Mouse (Mus musculus) neural tube, embryonic 13.5 days (tissue): ENCODE measurements around the gene Tnrc18. TPM values are rescaled to one million over a fixed set of nuclear protein-coding genes. Genes with fewer than 3 reads are reported as not detected.
A peak's percentile ranks its signal among the peaks of the same experiment; 100 is the strongest.

Source experiments
- ATAC-seq: fragments of 200-750 bp; cut with Nextera tagmentation; 2 replicates; pipeline ENCODE4 v1.8.0; 2017; ENCODE audit warnings: low read depth, mild to moderate bottlenecking, moderate TSS enrichment, moderate library complexity
- H3K27ac ChIP-seq: fragments of 300-500 bp; sonication (generic); replicated peaks from 2 replicates; pipeline ENCODE4 v1.5.1; 2015; ENCODE audit warnings: moderate library complexity, mild to moderate bottlenecking, inconsistent platforms
- H3K27me3 ChIP-seq: fragments of 300-500 bp; sonication (generic); 2 replicates; pipeline ENCODE4 v1.6.1; 2015; ENCODE audit warnings: mild to moderate bottlenecking, inconsistent platforms
- H3K36me3 ChIP-seq: fragments of 300-500 bp; sonication (generic); 2 replicates; pipeline ENCODE4 v1.6.1; 2015; ENCODE audit warnings: mild to moderate bottlenecking, inconsistent platforms
- H3K4me1 ChIP-seq: fragments of 300-500 bp; sonication (generic); replicated peaks from 2 replicates; pipeline ENCODE4 v1.6.1; 2015; ENCODE audit warnings: inconsistent platforms
- H3K4me2 ChIP-seq: fragments of 300-500 bp; sonication (generic); 2 replicates; pipeline ENCODE4 v1.6.1; 2015; ENCODE audit warnings: inconsistent platforms, mild to moderate bottlenecking, moderate library complexity
- H3K4me3 ChIP-seq: fragments of 300-500 bp; sonication (generic); 2 replicates; pipeline ENCODE4 v1.5.1; 2015; ENCODE audit warnings: mild to moderate bottlenecking, inconsistent platforms
- H3K9ac ChIP-seq: fragments of 300-500 bp; sonication (generic); 2 replicates; pipeline ENCODE4 v1.6.1; 2015; ENCODE audit warnings: moderate library complexity, mild to moderate bottlenecking, inconsistent platforms
- H3K9me3 ChIP-seq: fragments of 300-500 bp; sonication (generic); 2 replicates; pipeline ENCODE4 v1.6.1; 2016; ENCODE audit warnings: inconsistent platforms
- WGBS: fragments of 180-500 bp; shearing (Covaris S2); methylation state at CpG from one replicate; pipeline ENCODE4 v1.1.7; 2015; 5-methylcytosine and 5-hydroxymethylcytosine counted together
- polyA plus RNA-seq: library from polyadenylated mRNA; unstranded; fragments of >200 nt; fragmentation: Nextera tagmentation; extraction: Ambion mirVana; gene quantifications from 2 replicates; pipeline ENCODE4 v1.2.1, GENCODE M21; 2015

Gene Tnrc18
- polyA plus RNA-seq, 1 experiment from 2014 or later, result 30.3 TPM

DNA sequence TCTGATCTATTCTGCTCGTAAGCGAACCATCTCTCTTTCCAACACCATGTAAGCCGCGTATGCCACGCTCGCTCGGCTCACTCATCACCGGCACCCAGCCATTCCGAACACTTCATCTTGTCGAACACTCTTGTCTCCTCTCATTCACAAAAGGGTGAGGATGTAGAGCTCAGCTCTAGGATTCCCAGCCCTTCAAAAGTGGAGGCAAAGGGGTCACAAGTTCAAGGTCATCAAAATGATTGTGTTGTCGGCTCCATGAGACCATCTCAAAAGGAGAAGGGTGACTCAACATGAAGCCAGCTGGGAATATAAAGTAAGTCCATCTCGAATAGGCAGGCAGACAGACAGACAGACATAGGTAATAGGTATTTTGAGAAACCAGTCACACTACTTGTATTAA lies 19.3 kb downstream of the Tnrc18 start:
- Histone ChIP-seq H3K27ac (no peak overlapping the region), H3K4me1 (peaks cover 96% of the 10 kb centered on the region), H3K4me3 (no peak overlapping the region), H3K9ac (no peak overlapping the region), H3K36me3 (0 out of 2 replicates have a peak, but pooled peaks cover 5% of the 10 kb centered on the region), H3K4me2 (no peak overlapping the region), H3K9me3 (no peaks in the 10 kb centered on the region), H3K27me3 (no peaks in the 10 kb centered on the region)
- no peak for ATAC-seq
- WGBS, result 76% methylated on average over 12 of the region's 12 CpGs

DNA sequence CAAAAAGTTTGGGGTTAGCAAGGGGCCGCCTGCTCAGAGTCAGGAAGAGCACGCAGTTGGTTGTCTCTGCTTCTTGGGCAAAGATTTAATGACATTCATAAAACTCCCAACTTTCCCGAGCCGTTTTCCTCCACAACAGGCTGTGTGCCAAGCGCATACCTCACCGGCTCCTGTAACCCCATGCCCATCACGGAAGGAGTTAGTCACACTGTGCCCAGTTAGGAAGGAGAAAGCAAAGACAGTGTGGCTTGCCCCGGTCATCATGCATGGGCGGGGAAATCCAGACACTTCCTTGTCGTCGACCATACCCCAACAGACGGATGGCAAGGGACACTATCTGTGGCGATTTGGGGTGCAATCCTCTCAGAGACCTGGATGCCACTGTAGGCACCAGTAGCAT lies 19.8 kb downstream of the Tnrc18 start:
- no peak overlapping the region for H3K4me2 ChIP-seq
- 77% methylated on average over 13 of the region's 13 CpGs for WGBS
- ATAC-seq, result no peak
- H3K9me3 ChIP-seq, result no peaks in the 10 kb centered on the region
- no peak overlapping the region for H3K27ac ChIP-seq
- H3K36me3 ChIP-seq, result peaks cover 10% of the 10 kb centered on the region
- no peaks in the 10 kb centered on the region for H3K27me3 ChIP-seq
- H3K4me3 ChIP-seq, result no peak overlapping the region
- H3K4me1 ChIP-seq, result peaks cover 96% of the 10 kb centered on the region
- no peak overlapping the region for H3K9ac ChIP-seq

DNA sequence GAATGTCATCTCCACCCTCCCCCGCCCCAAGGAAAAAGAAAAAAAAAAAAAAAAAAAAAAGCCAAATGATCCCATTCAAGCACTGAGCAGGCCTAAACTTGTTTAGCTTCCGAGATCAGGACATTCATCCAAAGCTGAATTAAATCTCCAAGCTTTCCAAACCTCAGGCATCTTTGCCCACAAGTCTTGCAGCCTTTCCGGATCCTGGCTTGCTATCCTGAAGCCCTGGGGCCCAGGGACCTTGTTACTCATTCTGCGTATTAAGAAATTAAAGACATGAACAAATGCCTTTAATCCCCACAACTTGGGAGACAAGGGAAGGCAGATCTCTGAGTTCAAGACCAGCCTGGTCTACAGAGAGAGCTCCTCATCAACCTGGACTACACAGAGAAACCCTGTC lies 20.5 kb downstream of the Tnrc18 start:
- Histone ChIP-seq H3K27ac (no peak overlapping the region), H3K4me3 (no peak overlapping the region), H3K4me1 (peaks cover 91% of the 10 kb centered on the region), H3K9ac (no peak overlapping the region), H3K4me2 (no peak overlapping the region), H3K9me3 (no peaks in the 10 kb centered on the region), H3K36me3 (peaks cover 16% of the 10 kb centered on the region), H3K27me3 (no peaks in the 10 kb centered on the region)
- ATAC-seq, result no peak
- 89% methylated on average over 4 of the region's 4 CpGs for WGBS

DNA sequence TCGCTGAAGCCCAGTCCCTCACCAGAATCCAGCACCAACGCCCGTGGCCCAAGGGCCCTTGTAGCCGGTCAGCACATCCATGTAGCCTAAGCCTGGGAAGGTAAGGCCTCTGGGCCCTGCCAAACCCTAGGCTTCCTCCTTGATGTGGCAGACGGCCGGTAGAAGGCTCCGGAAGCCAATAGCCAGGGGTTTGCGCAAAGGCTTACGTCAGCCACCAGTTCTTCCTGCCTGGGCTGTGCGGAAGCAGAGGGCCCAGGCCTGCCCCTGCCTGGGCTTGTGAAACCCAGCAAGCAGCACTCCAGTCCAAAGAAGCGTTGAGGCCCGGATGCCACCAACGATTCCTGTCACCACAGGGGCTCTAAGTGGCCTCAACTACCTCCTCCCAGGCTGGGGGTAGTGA lies 22.9 kb downstream of the Tnrc18 start:
- Histone ChIP-seq H3K9me3 (no peaks in the 10 kb centered on the region), H3K4me3 (no peak overlapping the region), H3K36me3 (peaks cover 22% of the 10 kb centered on the region), H3K27me3 (no peaks in the 10 kb centered on the region), H3K4me1 (peaks cover 80% of the 10 kb centered on the region), H3K27ac (0 out of 2 replicates have a peak overlapping the region, but pooled peaks have one; percentile 23), H3K4me2 (no peak overlapping the region), H3K9ac (peak overlapping the region; percentile 31; the same call in 1 of the 2 replicates)
- WGBS, result 80% methylated on average over 13 of the region's 13 CpGs
- ATAC-seq, result no peak

DNA sequence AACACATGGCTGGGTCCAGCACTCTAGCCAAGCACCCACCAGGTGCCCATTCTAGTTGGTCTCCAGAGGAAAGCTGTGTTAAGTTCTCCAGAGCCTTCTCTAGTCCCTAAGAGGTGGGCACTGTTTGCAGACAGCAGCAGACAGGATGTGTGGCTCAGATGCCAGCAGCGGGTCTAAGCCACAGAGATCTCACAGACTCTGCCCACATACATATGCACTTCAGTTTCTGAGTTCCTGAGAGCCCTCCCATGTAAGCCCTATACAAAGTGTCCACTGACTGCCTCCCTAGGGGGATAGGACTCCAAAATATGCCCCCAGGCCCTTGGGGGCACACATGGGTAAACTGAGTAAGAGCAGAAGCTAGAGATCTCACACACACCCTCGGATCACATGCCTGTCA lies 23.3 kb downstream of the Tnrc18 start:
- no peak overlapping the region for H3K4me3 ChIP-seq
- H3K4me2 ChIP-seq, result no peak overlapping the region
- H3K9ac ChIP-seq, result peak overlapping the region; percentile 31; the same call in 1 of the 2 replicates
- no peaks in the 10 kb centered on the region for H3K9me3 ChIP-seq
- H3K4me1 ChIP-seq, result peaks cover 76% of the 10 kb centered on the region
- 91% methylated on average over 2 of the region's 2 CpGs for WGBS
- peaks cover 26% of the 10 kb centered on the region for H3K36me3 ChIP-seq
- H3K27ac ChIP-seq, result 0 out of 2 replicates have a peak overlapping the region, but pooled peaks have one; percentile 23
- H3K27me3 ChIP-seq, result no peaks in the 10 kb centered on the region
- ATAC-seq, result no peak

DNA sequence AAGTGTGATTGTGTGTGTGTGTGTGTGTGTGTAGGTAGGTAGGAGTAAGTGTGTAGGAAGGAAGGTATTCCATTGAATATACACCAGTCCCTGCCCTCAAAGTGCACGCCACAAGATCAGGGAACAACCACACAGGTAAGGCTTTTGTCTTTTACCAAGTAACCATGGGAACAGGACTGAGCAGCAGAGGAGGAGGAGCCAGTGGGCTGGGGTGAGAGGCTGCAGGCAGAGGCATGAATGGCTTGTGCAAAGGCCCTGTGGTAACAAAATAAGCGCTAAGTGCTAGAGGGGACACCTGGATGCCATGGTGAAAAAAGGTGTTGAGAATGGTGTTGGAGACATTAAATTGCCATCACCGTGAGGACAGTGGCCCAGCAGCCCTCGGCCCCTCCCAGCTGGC lies 24.9 kb downstream of the Tnrc18 start:
- peaks cover 60% of the 10 kb centered on the region for H3K4me1 ChIP-seq
- H3K27ac ChIP-seq, result no peak overlapping the region
- 94% methylated on average over 4 of the region's 4 CpGs for WGBS
- no peak overlapping the region for H3K4me2 ChIP-seq
- no peaks in the 10 kb centered on the region for H3K9me3 ChIP-seq
- H3K9ac ChIP-seq, result no peak overlapping the region
- no peak overlapping the region for H3K4me3 ChIP-seq
- ATAC-seq, result no peak
- H3K27me3 ChIP-seq, result no peaks in the 10 kb centered on the region
- peaks cover 42% of the 10 kb centered on the region for H3K36me3 ChIP-seq

DNA sequence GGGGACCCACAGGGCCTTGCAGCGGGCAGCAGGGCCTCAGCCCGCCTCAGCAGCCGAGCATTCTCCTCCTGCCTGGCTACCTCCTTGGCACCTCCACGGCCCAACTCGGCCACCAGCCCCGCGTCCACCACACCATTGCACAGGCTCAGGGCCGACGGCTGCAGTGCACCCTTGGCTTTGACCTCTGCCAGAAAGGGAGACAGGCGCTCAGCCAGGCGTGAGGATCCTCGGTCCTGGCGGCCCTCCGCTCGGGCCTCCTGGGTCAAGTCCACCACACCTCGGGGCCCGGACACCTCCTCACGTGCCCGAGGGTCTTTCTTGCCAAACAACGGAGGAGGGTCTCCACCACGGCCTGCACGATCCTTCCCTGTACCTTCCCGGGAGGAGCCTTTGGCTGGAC lies 29.2 kb downstream of the Tnrc18 start:
- Histone ChIP-seq H3K36me3 (peaks cover 70% of the 10 kb centered on the region), H3K27ac (no peak overlapping the region), H3K4me1 (peaks cover 52% of the 10 kb centered on the region), H3K9ac (no peak overlapping the region), H3K4me3 (no peak overlapping the region), H3K27me3 (no peaks in the 10 kb centered on the region), H3K9me3 (no peaks in the 10 kb centered on the region), H3K4me2 (no peak overlapping the region)
- 94% methylated on average over 23 of the region's 23 CpGs for WGBS
- ATAC-seq, result no peak

DNA sequence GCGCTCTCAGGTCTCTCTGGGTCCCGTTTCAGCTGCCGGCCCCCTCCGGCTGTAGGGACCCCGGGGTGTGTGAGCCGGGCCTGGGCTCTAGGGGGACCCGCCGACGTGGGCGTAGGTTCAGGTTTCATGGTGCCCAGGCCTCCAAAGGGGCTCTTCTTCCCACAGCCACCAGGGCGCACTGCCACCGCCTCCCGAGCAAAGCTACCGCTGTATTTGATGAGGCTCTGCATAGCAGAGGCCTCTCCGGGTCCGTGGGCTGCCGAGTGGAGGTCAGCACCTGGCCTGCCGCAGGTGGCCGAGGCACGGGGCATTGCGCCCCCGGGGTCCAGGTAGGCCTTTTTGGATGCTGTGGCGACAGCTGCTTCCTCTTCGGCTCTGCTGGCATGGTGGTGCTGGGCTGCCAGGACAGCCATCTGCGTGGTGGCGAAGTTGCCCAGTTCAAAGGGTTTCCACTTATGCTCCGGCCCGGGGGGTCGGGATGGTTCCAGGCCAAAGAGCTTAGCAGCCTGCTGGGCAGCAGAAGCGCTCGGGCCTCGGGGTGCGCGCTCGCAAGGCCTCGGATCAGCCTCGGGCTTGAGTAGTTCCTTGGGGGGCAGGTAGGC lies 30.1 kb downstream of the Tnrc18 start:
- H3K27me3 ChIP-seq, result no peaks in the 10 kb centered on the region
- peaks cover 72% of the 10 kb centered on the region for H3K36me3 ChIP-seq
- H3K4me3 ChIP-seq, result no peak overlapping the region
- peaks cover 55% of the 10 kb centered on the region for H3K4me1 ChIP-seq
- 87% methylated on average over 37 of the region's 37 CpGs for WGBS
- H3K27ac ChIP-seq, result no peak overlapping the region
- no peak for ATAC-seq
- H3K9me3 ChIP-seq, result no peaks in the 10 kb centered on the region
- H3K4me2 ChIP-seq, result no peak overlapping the region
- H3K9ac ChIP-seq, result no peak overlapping the region

DNA sequence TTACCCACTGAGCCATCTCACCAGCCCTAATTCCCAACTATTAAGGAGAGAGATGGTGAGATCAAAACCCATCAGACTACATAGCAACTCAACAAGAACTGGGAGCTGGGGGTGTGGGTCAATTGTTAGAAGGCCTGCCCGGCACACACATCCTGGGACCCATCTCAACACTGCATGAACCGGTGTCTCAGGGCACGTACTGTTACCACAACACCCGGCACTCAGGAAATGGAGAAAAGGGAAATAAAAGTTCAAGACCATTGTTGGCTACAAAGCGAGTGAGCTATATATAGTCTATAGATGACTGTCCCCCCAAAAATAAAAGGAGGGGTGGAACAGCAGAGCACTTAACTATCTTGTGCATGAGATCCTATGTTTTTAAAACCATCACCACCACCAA lies 30.8 kb downstream of the Tnrc18 start:
- no peak overlapping the region for H3K27ac ChIP-seq
- no peak overlapping the region for H3K9ac ChIP-seq
- peaks cover 72% of the 10 kb centered on the region for H3K36me3 ChIP-seq
- H3K4me2 ChIP-seq, result no peak overlapping the region
- WGBS, result 92% methylated on average over 5 of the region's 5 CpGs
- no peak for ATAC-seq
- no peak overlapping the region for H3K4me3 ChIP-seq
- no peaks in the 10 kb centered on the region for H3K27me3 ChIP-seq
- no peaks in the 10 kb centered on the region for H3K9me3 ChIP-seq
- peaks cover 52% of the 10 kb centered on the region for H3K4me1 ChIP-seq

DNA sequence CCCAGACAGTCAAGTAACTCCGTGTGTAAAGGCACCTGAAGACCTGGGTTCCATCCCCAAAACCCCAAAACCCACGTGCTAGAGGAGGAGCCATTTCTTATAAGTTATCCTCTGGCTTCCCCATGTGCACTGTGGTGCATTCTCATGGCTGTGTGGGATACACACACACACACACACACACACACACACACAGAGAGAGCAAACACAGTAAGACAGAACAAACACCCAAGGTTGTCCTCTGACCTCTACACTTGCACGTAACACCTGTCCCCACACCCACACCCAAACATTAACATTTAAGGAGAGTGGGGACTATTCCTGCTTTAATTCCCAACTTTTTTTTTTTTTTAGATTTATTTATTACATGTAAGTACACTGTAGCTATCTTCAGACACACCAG lies 31.2 kb downstream of the Tnrc18 start:
- ATAC-seq, result no peak
- 95% methylated on average over 3 of the region's 3 CpGs for WGBS
- H3K4me3 ChIP-seq, result no peak overlapping the region
- no peaks in the 10 kb centered on the region for H3K27me3 ChIP-seq
- H3K27ac ChIP-seq, result no peak overlapping the region
- H3K9ac ChIP-seq, result no peak overlapping the region
- peaks cover 76% of the 10 kb centered on the region for H3K36me3 ChIP-seq
- H3K4me1 ChIP-seq, result peaks cover 55% of the 10 kb centered on the region
- no peak overlapping the region for H3K4me2 ChIP-seq
- no peaks in the 10 kb centered on the region for H3K9me3 ChIP-seq

DNA sequence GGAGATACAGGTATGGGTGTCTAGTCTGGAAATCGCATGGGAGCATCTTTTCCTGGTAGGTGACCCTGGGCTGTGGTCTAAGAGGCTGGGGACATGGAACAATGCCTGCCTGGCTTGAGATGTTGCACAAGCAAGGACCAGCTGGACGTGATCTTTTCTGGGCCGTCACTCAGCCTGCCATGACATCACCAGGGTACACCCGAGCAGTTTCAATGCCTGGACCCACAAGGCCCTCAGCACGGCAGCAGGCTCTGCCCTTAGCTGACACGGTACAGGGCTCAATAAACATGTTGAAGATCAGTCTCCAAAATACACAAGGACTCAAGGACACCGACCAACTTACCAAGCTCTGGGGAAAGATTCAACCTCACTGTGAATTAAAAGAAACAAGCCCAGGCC lies 34.3 kb downstream of the Tnrc18 start:
- H3K9me3 ChIP-seq, result no peaks in the 10 kb centered on the region
- no peak overlapping the region for H3K27ac ChIP-seq
- H3K4me1 ChIP-seq, result peaks cover 66% of the 10 kb centered on the region
- no peak overlapping the region for H3K4me2 ChIP-seq
- H3K9ac ChIP-seq, result no peak overlapping the region
- no peaks in the 10 kb centered on the region for H3K27me3 ChIP-seq
- no peak for ATAC-seq
- H3K4me3 ChIP-seq, result no peak overlapping the region
- 59% methylated on average over 7 of the region's 7 CpGs for WGBS
- H3K36me3 ChIP-seq, result peaks cover 64% of the 10 kb centered on the region

DNA sequence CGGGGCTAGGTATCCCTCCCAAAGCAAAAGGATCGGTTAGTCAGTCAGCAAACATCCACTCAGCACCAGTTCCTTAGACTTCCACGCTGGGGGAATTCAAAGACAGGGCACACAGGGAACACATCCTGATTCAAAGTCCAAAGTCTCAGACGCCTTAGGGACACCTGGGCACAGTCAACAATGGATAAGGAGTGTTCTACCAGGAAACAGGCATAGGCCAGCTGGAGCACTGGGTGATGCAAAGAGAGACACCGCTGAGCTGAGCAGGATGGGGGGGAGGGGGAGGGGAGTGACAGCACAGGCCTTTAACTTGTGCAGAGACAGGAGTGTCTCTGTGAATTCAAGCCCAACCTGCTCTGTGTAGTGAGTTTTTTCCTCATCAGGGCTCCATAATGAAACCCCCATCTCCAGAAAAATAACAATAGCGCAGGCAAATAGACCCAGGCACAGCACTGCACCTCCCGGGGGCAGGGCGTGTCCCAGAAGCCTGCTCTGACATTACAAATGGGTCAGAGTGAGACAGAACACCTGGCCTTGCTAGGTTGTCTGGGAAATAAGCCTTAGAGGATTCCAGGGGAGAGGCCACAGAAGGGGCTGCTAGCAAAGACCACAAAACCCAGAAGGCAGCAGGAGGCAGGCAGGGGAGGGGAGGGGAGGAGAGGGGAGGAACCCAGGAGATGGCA lies 34.9 kb downstream of the Tnrc18 start:
- ATAC-seq, result no peak
- Histone ChIP-seq H3K9ac (no peak overlapping the region), H3K4me3 (no peak overlapping the region), H3K27ac (no peak overlapping the region), H3K27me3 (no peaks in the 10 kb centered on the region), H3K4me2 (no peak overlapping the region), H3K9me3 (no peaks in the 10 kb centered on the region), H3K36me3 (peaks cover 63% of the 10 kb centered on the region), H3K4me1 (peaks cover 71% of the 10 kb centered on the region)
- WGBS, result 85% methylated on average over 8 of the region's 8 CpGs
